Mouse (Mus musculus) midbrain, embryonic 16.5 days (tissue): ENCODE measurements at regions not wholly inside any gene's neighbourhood (a gene's known extent, or its start where the extent isn't known, plus 50 kb on each side); places are given as distances from the start of the nearest gene placed in this dataset.

Source experiments
- ATAC-seq: fragments of 200-750 bp; cut with Nextera tagmentation; 2 replicates; pipeline ENCODE4 v1.8.0; 2017; ENCODE audit warnings: moderate TSS enrichment
- H3K27ac ChIP-seq: fragments of 300-500 bp; sonication (generic); 2 replicates; pipeline ENCODE4 v1.5.1; 2014; ENCODE audit warnings: mild to moderate bottlenecking, low read length, mixed read lengths
- H3K27me3 ChIP-seq: fragments of 300-500 bp; sonication (generic); 2 replicates; pipeline ENCODE4 v1.6.1; 2014; ENCODE audit warnings: low read depth, low read length, mixed read lengths; ENCODE audit not compliant: control insufficient read depth, insufficient read depth
- H3K36me3 ChIP-seq: fragments of 300-500 bp; sonication (generic); 2 replicates; pipeline ENCODE4 v1.6.1; 2014; ENCODE audit warnings: mild to moderate bottlenecking, low read length, moderate library complexity, mixed read lengths; ENCODE audit not compliant: control insufficient read depth, insufficient read depth
- H3K4me1 ChIP-seq: fragments of 300-500 bp; sonication (generic); 2 replicates; pipeline ENCODE4 v1.6.1; 2014; ENCODE audit warnings: mild to moderate bottlenecking, low read length, mixed read lengths; ENCODE audit not compliant: control insufficient read depth, insufficient read depth
- H3K4me2 ChIP-seq: fragments of 300-500 bp; sonication (generic); 2 replicates; pipeline ENCODE4 v1.6.1; 2014; ENCODE audit warnings: mild to moderate bottlenecking, low read length, mixed read lengths
- H3K4me3 ChIP-seq: fragments of 300-500 bp; sonication (generic); 2 replicates; pipeline ENCODE4 v1.5.1; 2014; ENCODE audit warnings: low read depth, mild to moderate bottlenecking, low read length, moderate library complexity, mixed read lengths
- H3K9ac ChIP-seq: fragments of 300-500 bp; sonication (generic); 2 replicates; pipeline ENCODE4 v1.6.1; 2014; ENCODE audit warnings: low read depth, low read length, mixed read lengths
- H3K9me3 ChIP-seq: fragments of 300-500 bp; sonication (generic); replicated peaks from 2 replicates; pipeline ENCODE4 v1.6.1; 2014; ENCODE audit warnings: mild to moderate bottlenecking, low read length, mixed read lengths; ENCODE audit not compliant: control insufficient read depth, poor library complexity, severe bottlenecking
- WGBS: fragments of 180-500 bp; shearing (Covaris S2); extraction: QIAGEN DNeasy Blood & Tissue Kit; methylation state at CpG from one replicate; pipeline ENCODE4 v1.1.7; 2014; 5-methylcytosine and 5-hydroxymethylcytosine counted together

- no peak overlapping the region for H3K4me3 ChIP-seq
- no peak overlapping the region for H3K4me2 ChIP-seq
- no peak overlapping the region for H3K9ac ChIP-seq
- H3K27ac ChIP-seq = no peak overlapping the region
- no peaks in the 10 kb centered on the region for H3K36me3 ChIP-seq
- H3K27me3 ChIP-seq = no peaks in the 10 kb centered on the region
- WGBS = 85% methylated on average over 3 of the region's 3 CpGs
- ATAC-seq = no peak
- no peaks in the 10 kb centered on the region for H3K9me3 ChIP-seq
- H3K4me1 ChIP-seq = no peaks in the 10 kb centered on the region
Observed at GRCm38 (mm10) chr8:118137846-118138245, 145.7 kb upstream of the Cdh13 start.

DNA sequence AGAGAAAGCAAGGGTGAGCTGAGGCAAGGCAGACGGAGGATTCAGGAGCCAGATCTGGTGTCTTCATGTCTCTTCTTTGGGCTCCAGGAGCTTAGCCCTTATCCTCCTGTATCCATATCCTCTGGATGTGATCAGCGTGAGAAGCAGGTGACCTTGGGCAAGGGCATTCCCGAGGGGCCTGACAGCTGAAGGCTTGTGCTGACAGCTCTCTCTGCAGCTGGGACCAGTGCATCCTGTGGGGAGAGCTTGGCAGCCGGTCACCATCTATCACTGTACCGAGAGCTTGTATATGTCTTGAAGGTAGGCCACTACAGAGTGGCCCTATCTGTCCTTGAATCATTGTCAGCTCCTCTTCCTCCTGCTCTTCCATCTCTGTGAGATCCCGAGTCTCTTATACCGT is 158.5 kb upstream of the Cdh13 start:
- WGBS = 84% methylated on average over 7 of the region's 7 CpGs
- ATAC-seq = no peak

DNA sequence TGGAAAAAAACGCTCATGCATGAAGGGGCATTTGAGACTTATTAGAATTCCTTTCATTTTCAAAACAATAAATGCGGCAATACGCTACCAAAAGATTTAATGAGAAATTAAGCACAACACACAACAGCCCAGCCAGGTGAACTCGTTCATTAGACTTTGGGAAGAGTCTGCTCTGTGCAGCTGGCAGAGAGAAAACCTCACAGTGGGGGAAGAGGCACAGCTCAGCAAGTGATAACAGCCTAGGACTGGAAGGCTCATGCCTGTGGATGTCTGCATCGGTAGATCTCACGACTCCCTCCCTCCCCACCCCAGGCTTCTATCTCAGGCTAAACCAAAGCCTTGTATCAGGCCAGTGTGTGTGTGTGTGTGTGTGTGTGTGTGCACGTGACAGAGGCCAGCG is 169.3 kb upstream of the Cdh13 start:
- Histone ChIP-seq H3K27ac (no peak overlapping the region), H3K9ac (peak overlapping the region; percentile 20; the same call in 1 of the 2 replicates), H3K36me3 (no peaks in the 10 kb centered on the region), H3K4me3 (no peak overlapping the region), H3K4me2 (no peak overlapping the region), H3K27me3 (no peaks in the 10 kb centered on the region), H3K9me3 (no peaks in the 10 kb centered on the region), H3K4me1 (peaks cover 6% of the 10 kb centered on the region; the same call in 1 of the 2 replicates)
- 51% methylated on average over 8 of the region's 8 CpGs for WGBS
- no peak for ATAC-seq

More for the DNA sequence above, 158.5 kb upstream of the Cdh13 start:
- Histone ChIP-seq H3K9ac (no peak overlapping the region), H3K4me2 (no peak overlapping the region), H3K27ac (no peak overlapping the region), H3K27me3 (no peaks in the 10 kb centered on the region), H3K9me3 (no peaks in the 10 kb centered on the region), H3K4me1 (no peaks in the 10 kb centered on the region), H3K36me3 (no peaks in the 10 kb centered on the region), H3K4me3 (no peak overlapping the region)

DNA sequence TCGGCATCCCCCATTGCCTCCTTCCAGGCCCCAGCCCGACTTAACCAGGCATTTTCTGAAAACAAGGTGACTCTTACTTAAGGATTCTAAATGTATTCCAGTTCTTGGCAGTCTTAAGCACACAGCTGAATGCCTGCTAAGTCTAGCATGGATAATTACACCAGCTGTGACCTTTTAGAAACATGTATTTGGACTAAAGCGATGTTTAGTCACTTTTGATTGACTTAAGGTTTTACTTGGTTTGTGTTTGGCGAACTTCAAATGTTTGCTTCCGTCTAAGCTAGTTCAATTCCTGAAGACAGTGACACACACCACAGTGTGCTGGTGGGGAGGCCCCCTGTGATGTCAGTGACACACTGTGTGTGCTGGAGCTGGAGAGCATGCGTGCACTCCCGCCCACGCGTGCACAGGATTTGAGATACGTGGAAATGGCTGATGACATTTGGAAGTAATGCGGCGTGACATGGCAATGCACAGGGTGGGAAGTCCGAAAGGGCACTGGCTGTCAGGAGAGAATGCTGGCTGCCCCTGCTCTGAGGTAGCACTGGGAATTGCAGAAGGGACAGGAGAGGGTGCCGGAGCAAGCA is 179.0 kb upstream of the Cdh13 start:
- no peak for ATAC-seq
- Histone ChIP-seq H3K4me2 (no peak overlapping the region), H3K9ac (no peak overlapping the region), H3K27me3 (no peaks in the 10 kb centered on the region), H3K4me3 (no peak overlapping the region), H3K4me1 (peaks cover 2% of the 10 kb centered on the region; the same call in 1 of the 2 replicates), H3K27ac (no peak overlapping the region), H3K36me3 (no peaks in the 10 kb centered on the region), H3K9me3 (no peaks in the 10 kb centered on the region)
- 64% methylated on average over 14 of the region's 14 CpGs for WGBS

DNA sequence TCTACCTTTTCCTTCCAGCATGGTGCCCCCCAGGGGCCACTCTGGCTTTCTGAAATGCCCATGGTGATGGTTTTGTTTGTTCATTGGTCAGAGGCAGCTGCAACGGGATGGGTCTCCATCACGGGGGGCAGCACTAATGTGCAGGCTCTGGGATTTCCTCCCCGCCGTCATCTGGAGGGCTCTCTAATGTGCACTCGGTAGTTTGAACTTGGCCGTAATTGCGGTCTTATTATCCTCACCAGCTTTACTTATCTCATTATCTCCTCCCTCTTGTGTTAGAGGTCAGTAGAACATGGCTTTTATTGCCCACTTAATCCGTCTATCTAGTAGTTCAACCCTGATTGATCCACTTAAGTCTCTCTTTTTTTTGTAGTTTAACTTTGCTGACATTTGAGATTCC is 182.2 kb upstream of the Cdh13 start:
- H3K27ac ChIP-seq = no peak overlapping the region
- WGBS = 61% methylated on average over 8 of the region's 8 CpGs
- H3K9ac ChIP-seq = no peak overlapping the region
- no peaks in the 10 kb centered on the region for H3K36me3 ChIP-seq
- ATAC-seq = no peak
- H3K4me3 ChIP-seq = no peak overlapping the region
- H3K27me3 ChIP-seq = no peaks in the 10 kb centered on the region
- no peaks in the 10 kb centered on the region for H3K9me3 ChIP-seq
- H3K4me1 ChIP-seq = peaks cover 8% of the 10 kb centered on the region
- H3K4me2 ChIP-seq = no peak overlapping the region

DNA sequence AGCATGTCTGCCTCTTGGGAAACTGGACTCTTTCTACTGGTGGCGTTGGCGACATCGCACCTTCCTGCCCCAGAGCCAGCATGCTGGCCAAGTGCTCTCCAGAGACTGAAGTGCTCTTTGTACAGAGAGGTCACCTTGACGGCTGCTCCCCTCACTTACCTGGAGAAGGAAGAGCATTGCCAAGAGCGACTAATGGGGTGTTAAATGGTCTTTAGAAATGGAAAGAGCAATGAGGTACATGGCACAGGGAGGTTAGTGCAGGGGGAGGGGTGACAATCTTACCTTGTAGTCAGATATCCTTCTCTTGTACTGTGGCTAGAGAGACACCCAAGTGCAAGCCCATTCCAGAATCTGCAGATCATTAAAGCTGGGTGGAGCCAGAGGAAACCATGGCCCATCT is 220.8 kb upstream of the Cdh13 start:
- H3K27me3 ChIP-seq = no peaks in the 10 kb centered on the region
- no peaks in the 10 kb centered on the region for H3K4me1 ChIP-seq

DNA sequence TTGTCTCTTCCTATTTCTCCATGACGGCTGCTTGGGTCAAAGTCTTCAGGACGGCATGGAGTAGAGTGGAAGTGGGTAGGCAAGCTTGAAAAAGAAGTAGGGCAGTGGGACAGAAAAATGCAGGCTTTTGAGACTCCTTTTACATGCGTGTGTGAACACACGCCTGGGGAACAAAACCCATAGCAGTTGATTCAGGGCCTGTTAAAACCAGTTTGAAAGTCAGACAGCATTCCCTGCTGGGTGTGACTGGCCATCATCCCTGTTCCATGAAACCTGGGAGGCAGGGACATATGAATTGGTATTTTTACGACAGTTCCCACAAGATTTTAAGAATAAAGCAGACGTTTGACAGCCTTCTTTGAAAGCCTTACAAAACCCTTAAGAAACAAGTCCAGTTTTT is 226.8 kb upstream of the Cdh13 start:
- WGBS = 79% methylated on average over 6 of the region's 6 CpGs

More for the DNA sequence above, 220.8 kb upstream of the Cdh13 start:
- Histone ChIP-seq H3K36me3 (no peaks in the 10 kb centered on the region), H3K4me3 (no peak overlapping the region), H3K9ac (no peak overlapping the region), H3K27ac (no peak overlapping the region), H3K4me2 (no peak overlapping the region), H3K9me3 (no peaks in the 10 kb centered on the region)
- 81% methylated on average over 5 of the region's 5 CpGs for WGBS
- no peak for ATAC-seq

DNA sequence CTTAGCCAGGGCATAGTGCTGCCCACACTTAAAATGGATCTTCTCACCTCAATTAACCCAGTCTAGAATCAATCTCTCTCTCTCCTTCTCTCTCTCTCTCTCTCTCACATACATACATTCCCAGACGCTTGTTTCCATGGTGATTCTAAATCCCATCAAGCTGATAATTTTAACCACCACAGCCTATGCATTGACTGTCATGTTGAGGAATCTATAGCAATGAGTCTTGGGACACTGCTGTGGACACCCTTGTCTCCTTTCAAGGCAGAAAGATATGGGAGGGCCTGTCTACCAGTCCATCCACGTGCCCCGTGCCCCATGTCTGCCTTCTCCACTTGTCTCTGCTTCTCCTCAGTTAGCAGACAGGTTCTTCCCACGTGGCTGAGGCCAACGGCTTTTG is 228.0 kb upstream of the Cdh13 start:
- 63% methylated on average over 5 of the region's 5 CpGs for WGBS

More for the DNA sequence above, 226.8 kb upstream of the Cdh13 start:
- H3K4me3 ChIP-seq = no peak overlapping the region
- H3K9me3 ChIP-seq = no peaks in the 10 kb centered on the region
- ATAC-seq = no peak
- no peak overlapping the region for H3K9ac ChIP-seq
- H3K27me3 ChIP-seq = no peaks in the 10 kb centered on the region
- H3K4me2 ChIP-seq = no peak overlapping the region
- no peaks in the 10 kb centered on the region for H3K4me1 ChIP-seq
- no peaks in the 10 kb centered on the region for H3K36me3 ChIP-seq
- H3K27ac ChIP-seq = no peak overlapping the region

DNA sequence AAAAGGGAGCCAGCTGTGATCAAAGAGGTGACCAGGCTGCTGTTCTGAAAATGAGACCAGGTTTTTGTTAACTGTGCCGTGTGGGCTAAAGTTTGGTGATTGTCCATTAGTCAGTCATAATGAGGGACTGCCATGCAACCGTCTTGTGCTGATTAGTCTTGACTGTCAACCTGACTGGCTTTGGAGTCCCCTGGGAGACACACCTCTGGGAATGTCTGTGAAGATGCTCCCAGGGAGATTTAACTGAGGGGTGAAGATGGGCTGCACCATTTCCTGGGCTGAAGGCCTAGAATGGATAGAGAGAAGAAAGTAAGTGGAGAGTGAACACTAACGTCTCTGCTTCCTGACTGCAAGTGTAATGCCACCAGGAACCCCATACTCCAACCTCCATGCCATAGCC is 233.1 kb upstream of the Cdh13 start:
- no peaks in the 10 kb centered on the region for H3K27me3 ChIP-seq
- no peaks in the 10 kb centered on the region for H3K9me3 ChIP-seq
- no peak overlapping the region for H3K27ac ChIP-seq
- H3K4me3 ChIP-seq = no peak overlapping the region
- H3K36me3 ChIP-seq = no peaks in the 10 kb centered on the region
- no peak overlapping the region for H3K9ac ChIP-seq
- 95% methylated on average over 3 of the region's 3 CpGs for WGBS
- no peaks in the 10 kb centered on the region for H3K4me1 ChIP-seq
- no peak for ATAC-seq
- no peak overlapping the region for H3K4me2 ChIP-seq

More for the DNA sequence above, 228.0 kb upstream of the Cdh13 start:
- H3K4me1 ChIP-seq = no peaks in the 10 kb centered on the region
- no peaks in the 10 kb centered on the region for H3K36me3 ChIP-seq
- H3K4me2 ChIP-seq = no peak overlapping the region
- no peaks in the 10 kb centered on the region for H3K9me3 ChIP-seq
- H3K27me3 ChIP-seq = no peaks in the 10 kb centered on the region
- H3K4me3 ChIP-seq = no peak overlapping the region
- H3K27ac ChIP-seq = no peak overlapping the region
- no peak overlapping the region for H3K9ac ChIP-seq
- no peak for ATAC-seq
